Mouse (Mus musculus) neural tube, embryonic 12.5 days (tissue): ENCODE data around the gene 4930556J24Rik. TPM values are rescaled to one million over a fixed set of nuclear protein-coding genes. Genes with fewer than 3 reads are reported as not detected.

Source experiments
- ATAC-seq: fragments of 200-750 bp; cut with Nextera tagmentation; 2 replicates; pipeline ENCODE4 v1.8.0; 2017; ENCODE audit warnings: low read depth, mild to moderate bottlenecking, moderate TSS enrichment, moderate library complexity; ENCODE audit not compliant: low FRiP score
- H3K27ac ChIP-seq: fragments of 300-500 bp; sonication (generic); 2 replicates; pipeline ENCODE4 v1.5.1; 2016
- H3K27me3 ChIP-seq: fragments of 300-500 bp; sonication (generic); replicated peaks from 2 replicates; pipeline ENCODE4 v1.6.1; 2016; ENCODE audit warnings: mild to moderate bottlenecking
- H3K36me3 ChIP-seq: fragments of 300-500 bp; sonication (generic); 2 replicates; pipeline ENCODE4 v1.6.1; 2016; ENCODE audit warnings: mild to moderate bottlenecking
- H3K4me1 ChIP-seq: fragments of 300-500 bp; sonication (generic); 2 replicates; pipeline ENCODE4 v1.6.1; 2016
- H3K4me2 ChIP-seq: fragments of 300-500 bp; sonication (generic); replicated peaks from 2 replicates; pipeline ENCODE4 v1.6.1; 2016; ENCODE audit warnings: mild to moderate bottlenecking
- H3K4me3 ChIP-seq: fragments of 300-500 bp; sonication (generic); 2 replicates; pipeline ENCODE4 v1.5.1; 2016
- H3K9ac ChIP-seq: fragments of 300-500 bp; sonication (generic); 2 replicates; pipeline ENCODE4 v1.6.1; 2016; ENCODE audit warnings: mild to moderate bottlenecking
- H3K9me3 ChIP-seq: fragments of 300-500 bp; sonication (generic); 2 replicates; pipeline ENCODE4 v1.6.1; 2016; ENCODE audit warnings: mild to moderate bottlenecking
- WGBS: fragments of 180-500 bp; shearing (Covaris S2); methylation state at CpG from one replicate; pipeline ENCODE4 v1.1.7; 2016; 5-methylcytosine and 5-hydroxymethylcytosine counted together
- polyA plus RNA-seq: library from polyadenylated mRNA; unstranded; fragments of >200 nt; fragmentation: Nextera tagmentation; extraction: Ambion mirVana; gene quantifications from 2 replicates; pipeline ENCODE4 v1.2.1, GENCODE M21; 2016

Gene 4930556J24Rik
- polyA plus RNA-seq, 1 experiment from 2014 or later = 0.49 TPM

DNA sequence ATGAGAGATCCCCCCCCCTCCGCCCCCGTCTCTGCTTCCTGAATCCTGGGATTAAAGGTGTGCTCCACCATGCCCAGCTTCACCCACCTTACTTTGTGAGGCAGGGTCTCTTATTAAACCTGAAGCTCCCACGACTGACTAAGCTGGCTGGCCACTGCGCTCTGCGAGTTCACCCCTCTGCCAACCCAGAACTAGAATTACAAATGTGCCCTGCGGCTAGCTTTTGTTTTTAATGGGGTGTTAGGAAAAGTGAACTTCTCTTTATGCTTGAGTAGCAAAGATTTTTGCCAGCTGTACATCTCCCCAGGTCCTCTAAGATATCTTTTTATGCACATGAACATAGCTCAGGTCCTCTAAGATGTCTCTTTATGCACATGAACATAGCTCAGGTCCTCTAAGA lies 17.3 kb upstream of the 4930556J24Rik start:
- Histone ChIP-seq H3K36me3 (no peaks in the 10 kb centered on the region), H3K9me3 (no peaks in the 10 kb centered on the region), H3K27ac (no peak overlapping the region), H3K4me2 (no peak overlapping the region), H3K4me3 (no peak overlapping the region), H3K27me3 (peaks cover 26% of the 10 kb centered on the region), H3K4me1 (0 out of 2 replicates have a peak, but pooled peaks cover 8% of the 10 kb centered on the region), H3K9ac (no peak overlapping the region)
- no peak for ATAC-seq
- 81% methylated on average over 6 of the region's 6 CpGs for WGBS

GRCm38 (mm10) chr11:3993132-3993531 lies 16.6 kb upstream of the 4930556J24Rik start:
- H3K27me3 ChIP-seq = peaks cover 19% of the 10 kb centered on the region
- H3K36me3 ChIP-seq = no peaks in the 10 kb centered on the region
- 0 out of 2 replicates have a peak, but pooled peaks cover 2% of the 10 kb centered on the region for H3K4me1 ChIP-seq
- H3K9me3 ChIP-seq = no peaks in the 10 kb centered on the region
- no peak overlapping the region for H3K27ac ChIP-seq
- H3K4me3 ChIP-seq = no peak overlapping the region
- H3K4me2 ChIP-seq = no peak overlapping the region
- 73% methylated on average over 6 of the region's 6 CpGs for WGBS
- no peak overlapping the region for H3K9ac ChIP-seq
- no peak for ATAC-seq

GRCm38 (mm10) chr11:3989748-3990147 lies 13.2 kb upstream of the 4930556J24Rik start:
- WGBS = 50% methylated on average over 3 of the region's 3 CpGs
- H3K4me1 ChIP-seq = no peaks in the 10 kb centered on the region

GRCm38 (mm10) chr11:3983863-3984745 lies 7.5 kb upstream of the 4930556J24Rik start:
- ATAC-seq = peak; percentile 54
- Histone ChIP-seq H3K27ac (no peak overlapping the region), H3K4me1 (peaks cover 15% of the 10 kb centered on the region), H3K4me2 (peak overlapping the region; percentile 78), H3K9me3 (no peaks in the 10 kb centered on the region), H3K9ac (peak overlapping the region; percentile 56), H3K27me3 (peaks cover 10% of the 10 kb centered on the region), H3K36me3 (peaks cover 22% of the 10 kb centered on the region), H3K4me3 (peak overlapping the region; percentile 37)
- 8% methylated on average over 15 of the region's 15 CpGs for WGBS

More at GRCm38 (mm10) chr11:3989748-3990147, 13.2 kb upstream of the 4930556J24Rik start:
- H3K9me3 ChIP-seq = no peaks in the 10 kb centered on the region
- no peak for ATAC-seq
- H3K36me3 ChIP-seq = no peaks in the 10 kb centered on the region
- H3K4me2 ChIP-seq = no peak overlapping the region
- no peaks in the 10 kb centered on the region for H3K27me3 ChIP-seq
- no peak overlapping the region for H3K27ac ChIP-seq
- H3K4me3 ChIP-seq = no peak overlapping the region
- no peak overlapping the region for H3K9ac ChIP-seq

DNA sequence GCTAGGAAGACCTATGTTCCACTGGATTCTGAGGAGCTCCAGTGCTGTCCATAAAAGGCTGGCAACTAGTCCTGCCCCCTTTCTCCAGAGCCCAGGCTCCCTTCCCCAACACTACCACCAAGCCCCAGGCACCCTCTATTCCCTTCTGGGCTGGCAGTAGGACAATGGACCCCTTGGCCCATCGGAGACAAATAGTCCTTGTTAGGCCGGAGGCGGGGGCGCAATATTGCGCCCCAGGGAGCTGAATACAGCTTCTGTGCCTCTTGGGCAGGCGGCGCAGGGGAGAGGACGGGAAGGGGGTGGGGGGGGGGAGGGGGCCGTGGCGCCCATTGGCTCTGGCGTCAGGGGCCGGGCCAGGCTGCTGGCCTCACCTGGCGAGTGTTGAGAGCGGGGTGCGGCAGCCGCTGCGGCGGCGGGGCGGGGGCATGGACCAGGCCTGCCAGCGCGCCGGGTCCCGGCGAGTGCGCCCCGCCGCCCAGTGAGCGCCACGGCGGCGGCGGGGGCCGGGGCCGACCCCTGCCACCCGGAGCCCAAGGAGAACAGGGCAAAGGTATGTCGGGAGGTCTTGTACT lies 6.8 kb upstream of the 4930556J24Rik start, which contains the start of gene Gal3st1:
TSS of gene Gal3st1 (plus strand) at position 346 of the 572 bp plus-strand sequence.
- peak; percentile 51 for ATAC-seq
- Histone ChIP-seq H3K4me3 (peak within 1 kb of the TSS; percentile 37), H3K9me3 (no peaks in the 10 kb centered on the region), H3K27ac (no peak within 1 kb of the TSS), H3K36me3 (peaks cover 30% of the 10 kb centered on the region), H3K27me3 (peaks cover 10% of the 10 kb centered on the region), H3K9ac (peak within 1 kb of the TSS; percentile 56), H3K4me1 (peaks cover 15% of the 10 kb centered on the region), H3K4me2 (peak within 1 kb of the TSS; percentile 78)
- WGBS = 1% methylated on average over 34 of the region's 37 CpGs

- Histone ChIP-seq H3K27me3 (peaks cover 10% of the 10 kb centered on the region), H3K27ac (no peak overlapping the region), H3K36me3 (peaks cover 38% of the 10 kb centered on the region), H3K4me2 (peak overlapping the region; percentile 78), H3K9me3 (no peaks in the 10 kb centered on the region), H3K4me1 (peaks cover 15% of the 10 kb centered on the region), H3K9ac (no peak overlapping the region), H3K4me3 (no peak overlapping the region)
- 71% methylated on average over 7 of the region's 7 CpGs for WGBS
- ATAC-seq = no peak
These were observed 6.0 kb upstream of the 4930556J24Rik start for GRCm38 (mm10) chr11:3982275-3983209.

- H3K9me3 ChIP-seq = no peaks in the 10 kb centered on the region
- no peak overlapping the region for H3K4me2 ChIP-seq
- H3K27me3 ChIP-seq = peaks cover 10% of the 10 kb centered on the region
- H3K27ac ChIP-seq = no peak overlapping the region
- H3K4me3 ChIP-seq = no peak overlapping the region
- peaks cover 15% of the 10 kb centered on the region for H3K4me1 ChIP-seq
- 79% methylated on average over 6 of the region's 6 CpGs for WGBS
- H3K36me3 ChIP-seq = peaks cover 48% of the 10 kb centered on the region
- no peak for ATAC-seq
- H3K9ac ChIP-seq = no peak overlapping the region
These were observed 5.0 kb upstream of the 4930556J24Rik start for GRCm38 (mm10) chr11:3981536-3981935.

- Histone ChIP-seq H3K36me3 (peaks cover 79% of the 10 kb centered on the region), H3K4me1 (peaks cover 5% of the 10 kb centered on the region), H3K9ac (no peak overlapping the region), H3K4me2 (no peak overlapping the region), H3K27ac (no peak overlapping the region), H3K27me3 (no peaks in the 10 kb centered on the region), H3K9me3 (no peaks in the 10 kb centered on the region), H3K4me3 (no peak overlapping the region)
- no peak for ATAC-seq
- WGBS = 94% methylated on average over 5 of the region's 5 CpGs
These were observed 1.8 kb upstream of the 4930556J24Rik start for GRCm38 (mm10) chr11:3978421-3978820.

DNA sequence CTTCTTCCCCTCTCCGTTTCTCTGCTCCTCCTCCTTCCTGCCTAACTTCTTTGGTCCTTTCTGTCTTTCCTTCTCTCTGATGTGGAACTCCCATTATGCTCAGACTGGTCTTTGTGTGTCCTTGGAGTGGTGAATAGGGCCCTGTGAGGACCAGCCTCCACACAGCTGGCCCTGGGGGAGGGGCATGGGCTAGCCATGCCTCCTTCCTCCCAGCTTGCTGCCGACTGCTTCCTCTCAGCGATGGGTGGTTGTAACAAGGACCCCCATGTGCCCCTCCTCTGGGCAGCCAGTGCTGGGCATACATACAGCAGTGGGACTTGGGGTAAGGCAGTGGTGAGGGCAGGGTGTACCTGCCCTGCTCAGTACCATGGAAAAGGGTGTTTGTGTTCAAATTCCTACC lies 2.3 kb downstream of the 4930556J24Rik start:
- Histone ChIP-seq H3K36me3 (peaks cover 100% of the 10 kb centered on the region), H3K4me1 (no peaks in the 10 kb centered on the region), H3K27ac (no peak overlapping the region), H3K4me2 (no peak overlapping the region), H3K27me3 (no peaks in the 10 kb centered on the region), H3K9me3 (no peaks in the 10 kb centered on the region), H3K9ac (no peak overlapping the region), H3K4me3 (no peak overlapping the region)
- no peak for ATAC-seq
- WGBS = 45% methylated on average over 3 of the region's 3 CpGs

- no peak for ATAC-seq
- peaks cover 97% of the 10 kb centered on the region for H3K36me3 ChIP-seq
- H3K9ac ChIP-seq = no peak overlapping the region
- H3K4me2 ChIP-seq = no peak overlapping the region
- H3K27me3 ChIP-seq = no peaks in the 10 kb centered on the region
- no peaks in the 10 kb centered on the region for H3K9me3 ChIP-seq
- no peak overlapping the region for H3K27ac ChIP-seq
- 97% methylated on average over 7 of the region's 7 CpGs for WGBS
- H3K4me3 ChIP-seq = no peak overlapping the region
- no peaks in the 10 kb centered on the region for H3K4me1 ChIP-seq
These were observed 3.5 kb downstream of the 4930556J24Rik start for GRCm38 (mm10) chr11:3973081-3973480.

DNA sequence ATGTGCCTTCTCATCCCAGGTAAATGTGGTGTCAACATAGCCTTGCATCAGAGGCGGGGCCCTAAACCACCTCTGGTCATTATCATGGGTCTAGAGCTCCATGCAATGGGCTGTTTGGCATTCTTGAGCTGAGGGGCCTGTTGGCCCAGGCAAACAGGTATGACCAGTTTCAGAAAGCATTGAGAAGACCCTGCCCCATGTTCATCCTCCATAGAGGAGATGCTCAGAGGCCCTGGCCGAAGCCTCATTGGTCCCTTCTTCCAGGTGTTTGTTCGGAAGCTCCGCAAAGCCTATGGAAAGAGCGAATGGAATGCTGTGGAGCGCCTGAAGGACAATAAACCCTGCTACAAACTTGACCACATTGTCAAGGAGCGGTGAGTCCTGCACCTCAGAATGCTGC lies 6.2 kb downstream of the 4930556J24Rik start:
- H3K27me3 ChIP-seq = no peaks in the 10 kb centered on the region
- H3K4me3 ChIP-seq = no peak overlapping the region
- H3K4me2 ChIP-seq = no peak overlapping the region
- H3K36me3 ChIP-seq = peaks cover 71% of the 10 kb centered on the region
- H3K9me3 ChIP-seq = no peaks in the 10 kb centered on the region
- H3K27ac ChIP-seq = no peak overlapping the region
- no peak overlapping the region for H3K9ac ChIP-seq
- no peak for ATAC-seq
- H3K4me1 ChIP-seq = no peaks in the 10 kb centered on the region
- WGBS = 95% methylated on average over 7 of the region's 7 CpGs

DNA sequence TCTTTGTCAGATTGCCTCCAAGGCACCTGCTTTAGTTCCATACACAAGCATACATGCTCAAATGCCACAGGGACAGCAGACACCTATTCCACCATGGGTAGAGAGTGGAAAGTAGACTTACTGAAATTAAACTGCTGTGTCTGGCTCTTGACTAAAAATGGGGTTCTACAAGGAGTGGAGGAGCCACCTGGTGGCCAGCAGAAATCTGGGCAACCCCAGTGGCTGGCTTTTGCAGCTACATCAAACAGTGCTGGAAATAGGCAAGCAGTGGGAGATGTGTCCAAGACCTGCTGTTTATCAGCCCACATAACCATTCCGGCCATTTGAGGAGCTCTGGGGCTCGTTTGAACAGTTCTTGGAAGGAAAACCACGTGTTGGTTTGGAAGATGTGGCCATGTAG lies 6.7 kb downstream of the 4930556J24Rik start:
- H3K4me3 ChIP-seq = no peak overlapping the region
- no peaks in the 10 kb centered on the region for H3K27me3 ChIP-seq
- H3K9ac ChIP-seq = no peak overlapping the region
- ATAC-seq = no peak
- peaks cover 3% of the 10 kb centered on the region for H3K4me1 ChIP-seq
- H3K27ac ChIP-seq = no peak overlapping the region
- H3K9me3 ChIP-seq = no peaks in the 10 kb centered on the region
- H3K36me3 ChIP-seq = peaks cover 65% of the 10 kb centered on the region
- H3K4me2 ChIP-seq = no peak overlapping the region
- WGBS = 84% methylated on average over 3 of the region's 3 CpGs
